Mouse (Mus musculus) myocyte (in vitro differentiated cells): ENCODE measurements around the gene Pabpn1.

Experiments used
- CEBPB ChIP-seq: IDR thresholded peaks from 2 replicates; pipeline ENCODE4 v1.6.1; 2011; ENCODE audit warnings: mild to moderate bottlenecking, moderate library complexity; ENCODE audit not compliant: poor library complexity, insufficient read depth, severe bottlenecking
- E2F4 ChIP-seq: IDR thresholded peaks from one replicate; pipeline ENCODE4 v1.6.1; 2011; ENCODE audit warnings: mild to moderate bottlenecking, control low read depth, moderate library complexity; ENCODE audit not compliant: insufficient read depth
- MAX ChIP-seq: IDR thresholded peaks from one replicate; pipeline ENCODE4 v1.6.1; 2011; ENCODE audit warnings: low read depth, mild to moderate bottlenecking, control low read depth
- POLR2A ChIP-seq: IDR thresholded peaks from one replicate; pipeline ENCODE4 v1.6.1; 2011; ENCODE audit warnings: low read depth, mild to moderate bottlenecking, control low read depth, moderate library complexity; ENCODE audit not compliant: insufficient read length
- POLR2AphosphoS2 ChIP-seq: IDR thresholded peaks from one replicate; pipeline ENCODE4 v1.6.1; 2011; ENCODE audit warnings: low read depth, control low read depth; ENCODE audit not compliant: insufficient read length
- TCF12 ChIP-seq: IDR thresholded peaks from one replicate; pipeline ENCODE4 v1.6.1; 2011; ENCODE audit warnings: mild to moderate bottlenecking, control low read depth; ENCODE audit not compliant: poor library complexity, insufficient read depth, severe bottlenecking
- TCF3 ChIP-seq: IDR thresholded peaks from one replicate; pipeline ENCODE4 v1.6.1; 2011; ENCODE audit warnings: low read depth, control low read depth; ENCODE audit not compliant: insufficient read length
- USF1 ChIP-seq: IDR thresholded peaks from one replicate; pipeline ENCODE4 v1.6.1; 2011; ENCODE audit warnings: low read depth, mild to moderate bottlenecking, control low read depth, moderate library complexity

DNA sequence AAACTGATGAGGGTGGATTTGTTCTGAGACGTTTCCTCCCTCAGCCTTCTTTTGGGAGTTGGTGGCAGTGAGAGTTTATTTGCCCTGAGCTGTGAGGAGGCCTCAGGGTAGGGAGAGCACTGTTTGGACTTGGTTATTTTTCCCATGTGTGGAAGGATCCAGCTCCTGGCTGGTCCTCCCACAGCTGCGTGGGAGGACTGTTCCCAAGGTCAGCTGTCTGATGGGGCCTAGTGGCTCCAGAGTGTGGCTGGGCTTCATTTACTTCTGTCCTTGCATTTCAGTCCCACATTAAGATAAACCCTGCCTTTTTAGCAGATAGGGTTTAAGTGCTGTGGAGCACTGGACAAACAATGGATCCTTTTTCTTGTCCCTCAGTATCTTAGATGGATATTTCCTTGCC lies 5.1 kb downstream of the Pabpn1 start:
- TF ChIP-seq POLR2A (no peak), POLR2AphosphoS2 (no peak), TCF3 (no peak), TCF12 (no peak), MAX (no peak), USF1 (no peak), CEBPB (no peak), E2F4 (no peak)
